Mouse (Mus musculus) G1E (cell line): ENCODE measurements around the gene Tnfsf13.

Experiments used
- CTCF ChIP-seq: IDR thresholded peaks from 2 replicates; pipeline ENCODE4 v1.5.1; 2012; ENCODE audit warnings: low read depth, low read length, inconsistent platforms, mixed read lengths
- GATA1 ChIP-seq: IDR thresholded peaks from 2 replicates; pipeline ENCODE4 v1.6.1; 2012; ENCODE audit warnings: borderline replicate concordance, low read length, inconsistent platforms, mixed read lengths
- GATA2 ChIP-seq: IDR thresholded peaks from 2 replicates; pipeline ENCODE4 v1.6.1; 2012; ENCODE audit warnings: low read depth, low read length, inconsistent platforms, borderline replicate concordance

GRCm38 (mm10) chr11:69662967-69663671 is 22.5 kb downstream of the Tnfsf13 start:
- TF ChIP-seq GATA2 (no peak), CTCF (no peak), GATA1 (no peak)
